Mouse (Mus musculus): ENCODE measurements at regions not wholly inside any gene's neighbourhood (a gene's known extent, or its start where the extent isn't known, plus 50 kb on each side); places are given as distances from the start of the nearest gene placed in this dataset.

DNA sequence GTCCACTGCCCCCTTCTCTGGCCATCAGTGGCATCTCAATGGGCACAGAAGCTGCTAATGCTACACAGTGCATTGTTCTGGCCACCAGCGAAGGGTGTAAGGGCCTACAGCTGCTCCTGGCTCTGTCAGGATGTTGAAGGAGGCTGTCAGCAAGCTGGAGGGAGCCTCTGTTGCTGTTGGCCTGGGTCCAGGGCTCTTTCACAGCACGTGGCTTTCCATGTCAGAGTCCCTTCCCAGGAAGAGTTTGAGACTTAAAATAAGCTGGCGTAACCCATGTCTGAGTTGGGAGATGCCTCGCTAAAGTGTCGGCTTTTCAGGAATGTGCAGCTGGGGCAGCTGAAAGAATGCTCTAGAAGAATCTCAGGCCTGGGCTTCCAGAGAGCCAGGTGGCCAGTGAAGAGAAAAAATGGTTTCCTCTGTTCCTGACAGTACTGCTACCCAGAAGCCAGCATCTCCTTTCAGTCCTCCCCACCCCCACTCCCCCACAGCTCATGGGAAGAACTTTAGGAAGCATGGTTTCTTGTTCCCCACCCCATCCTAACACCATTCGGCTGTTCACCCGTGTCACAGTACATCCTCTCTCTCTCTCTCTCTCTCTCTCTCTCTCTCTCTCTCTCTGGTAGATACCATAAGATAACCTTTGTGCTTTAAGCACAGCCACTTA is 122.8 kb upstream of the Cadm1 start:
- TF ChIP-seq GATA1 (IDR thresholded peaks at IDR 0.05; ENCODE audit: borderline replicate concordance, low read length) (no peak), FLI1 (IDR thresholded peaks at IDR 0.05; ENCODE audit: low read length) (no peak)
